Mouse (Mus musculus) heart, adult 2 months (tissue): ENCODE results near the gene H1foo.

Source experiments
- CTCF ChIP-seq: fragments of 200-600 bp; IDR thresholded peaks from 2 replicates; pipeline ENCODE4 v1.8.1; 2022; ENCODE audit warnings: antibody characterized with exemption, mild to moderate bottlenecking, moderate library complexity
- POLR2A ChIP-seq: fragments of 200-500 bp; IDR thresholded peaks from 2 replicates; pipeline ENCODE4 v1.6.1; 2011; ENCODE audit warnings: mild to moderate bottlenecking, low read depth, low read length, control low read depth; ENCODE audit not compliant: insufficient read depth

- no peak for TF ChIP-seq CTCF
- no peak for TF ChIP-seq POLR2A
Observed at GRCm38 (mm10) chr6:115961743-115962142, 17.0 kb downstream of the H1foo start.
